In the genomic region with DNA sequence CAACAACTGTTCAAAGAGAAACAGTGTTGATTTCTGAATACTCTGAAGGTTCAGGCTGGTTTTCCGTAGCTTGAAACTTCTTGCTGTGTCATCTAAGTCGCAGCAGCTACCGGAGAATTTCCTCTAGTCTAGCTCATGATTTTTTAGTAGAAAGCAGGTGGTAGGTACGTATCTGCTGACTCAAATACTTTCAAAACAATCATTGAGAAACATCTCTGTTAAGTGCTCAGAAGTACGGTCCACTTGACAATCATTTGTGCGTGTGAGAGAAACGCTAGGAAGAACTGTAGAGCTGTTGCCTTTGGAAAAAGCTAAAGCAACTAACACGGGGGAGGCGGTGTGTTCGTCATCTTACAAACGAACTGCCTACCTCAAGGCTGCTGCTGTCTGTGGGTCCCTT, we compare ENCODE assay signal across 29 mouse cellular contexts. TPM values are rescaled to one million over a fixed set of nuclear protein-coding genes. Genes with fewer than 3 reads are reported as not detected.
A peak's percentile ranks its signal among the peaks of the same experiment; 100 is the strongest.
DNase-seq lines count a peak whose midpoint lies in the region; ATAC-seq and TF ChIP-seq lines count a peak whose summit lies in the region.
"Had no signal": no experiment of that assay in that cellular context is flagged by ENCODE, and none has a peak within 500 bp of the region (broad histone marks: within the 10 kb centered on the region; RNA-seq: fewer than 3 reads in every experiment).

No protein-coding gene starts in this region.

- no peak for ATAC-seq in CD4-positive, CD25-positive, alpha-beta regulatory T cell, adult 4 months
- no peak for ATAC-seq in lung, embryonic 15.5 days (ENCODE audit: borderline replicate concordance, extremely low read depth, low FRiP score, low TSS enrichment)
- no peak for ATAC-seq in liver, embryonic 15.5 days (ENCODE audit: insufficient read depth)
- ATAC-seq in megakaryocyte, adult 5-6 weeks (ENCODE audit: poor library complexity, severe bottlenecking), result 0 out of 2 replicates have a peak, but pooled peaks have one; percentile 3
- ATAC-seq in midbrain, embryonic 16.5 days, result no peak
- ATAC-seq: forebrain, embryonic 13.5 days; hindbrain, embryonic 16.5 days; intestine, embryonic 16.5 days had no signal

- H3K4me1 ChIP-seq in lung, embryonic 15.5 days, result peaks cover 12% of the 10 kb centered on the region
- 0 out of 2 replicates have a peak, but pooled peaks cover 2% of the 10 kb centered on the region for H3K4me1 ChIP-seq in lung, adult 2 months (ENCODE audit: control insufficient read depth, insufficient read depth, low read length)
- H3K4me1 ChIP-seq in liver, embryonic 15.5 days (replicated peaks), result peaks cover 15% of the 10 kb centered on the region
- no peaks in the 10 kb centered on the region for H3K4me1 ChIP-seq in midbrain, embryonic 16.5 days (ENCODE audit: control insufficient read depth, insufficient read depth, low read length)
- H3K4me1 ChIP-seq: embryonic facial prominence, embryonic 10.5 days; embryonic facial prominence, embryonic 15.5 days; forebrain, embryonic 13.5 days; limb, embryonic 12.5 days had no signal

- WGBS in lung, embryonic 15.5 days, result 62% methylated on average over 11 of the region's 11 CpGs
- WGBS in lung, adult 2 months, result 71% methylated on average over 11 of the region's 11 CpGs
- WGBS in liver, embryonic 15.5 days (ENCODE audit: insufficient replicate concordance), result 65% methylated on average over 11 of the region's 11 CpGs
- WGBS in midbrain, embryonic 16.5 days, result 89% methylated on average over 11 of the region's 11 CpGs

- H3K9me3 ChIP-seq in lung, embryonic 15.5 days, result no peaks in the 10 kb centered on the region
- H3K9me3 ChIP-seq in liver, embryonic 15.5 days (replicated peaks), result no peaks in the 10 kb centered on the region
- no peaks in the 10 kb centered on the region for H3K9me3 ChIP-seq in midbrain, embryonic 16.5 days (replicated peaks; ENCODE audit: control insufficient read depth, low read length, poor library complexity, severe bottlenecking)
- H3K9me3 ChIP-seq: embryonic facial prominence, embryonic 10.5 days; embryonic facial prominence, embryonic 15.5 days; forebrain, embryonic 13.5 days; heart, embryonic 10.5 days; heart, embryonic 15.5 days; limb, embryonic 12.5 days had no signal

- no peak overlapping the region for H3K4me2 ChIP-seq in lung, embryonic 15.5 days
- H3K4me2 ChIP-seq in liver, embryonic 15.5 days, result no peak overlapping the region
- H3K4me2 ChIP-seq in midbrain, embryonic 16.5 days (ENCODE audit: low read length), result no peak overlapping the region
- H3K4me2 ChIP-seq: embryonic facial prominence, embryonic 15.5 days; forebrain, embryonic 13.5 days; heart, embryonic 15.5 days; limb, embryonic 12.5 days had no signal

- TF ChIP-seq POLR2A in lung, adult 2 months (IDR thresholded peaks at IDR 0.05; ENCODE audit: borderline replicate concordance, extremely low read depth, low read depth, low read length), result no peak

- H3K27me3 ChIP-seq in lung, embryonic 15.5 days, result no peaks in the 10 kb centered on the region
- no peaks in the 10 kb centered on the region for H3K27me3 ChIP-seq in liver, embryonic 15.5 days
- no peaks in the 10 kb centered on the region for H3K27me3 ChIP-seq in midbrain, embryonic 16.5 days (ENCODE audit: control insufficient read depth, insufficient read depth, low read depth, low read length)
- H3K27me3 ChIP-seq: embryonic facial prominence, embryonic 15.5 days; forebrain, embryonic 13.5 days; heart, embryonic 15.5 days; limb, embryonic 12.5 days had no signal

- DNase-seq in CD4-positive, CD25-positive, alpha-beta regulatory T cell, adult 2 months (ENCODE audit: low read depth, low spot score), result peak; percentile 39
- no peak for DNase-seq in lung, adult 2 months
- DNase-seq in ovary, postnatal 14 days (ENCODE audit: low spot score), result no peak
- DNase-seq: adrenal gland, postnatal 36 days; cerebellum, adult 8-10 months; cerebellum, postnatal 25 days; gastrocnemius, postnatal 10 days; kidney, adult 8-10 months; kidney, postnatal 4 days; layer of hippocampus, postnatal 36 days; midbrain, embryonic 14.5 days; right cerebral cortex, adult 18-20 months; spleen, adult 18-20 months; thymus, postnatal 14 days had no signal

- H3K9ac ChIP-seq in lung, embryonic 15.5 days, result no peak overlapping the region
- H3K9ac ChIP-seq in liver, embryonic 15.5 days, result no peak overlapping the region
- H3K9ac ChIP-seq in midbrain, embryonic 16.5 days (ENCODE audit: low read depth, low read length), result no peak overlapping the region
- H3K9ac ChIP-seq: embryonic facial prominence, embryonic 15.5 days; forebrain, embryonic 13.5 days; heart, embryonic 15.5 days; limb, embryonic 12.5 days; liver, embryonic 14.5 days had no signal

- H3K36me3 ChIP-seq in lung, embryonic 15.5 days, result no peaks in the 10 kb centered on the region
- H3K36me3 ChIP-seq in liver, embryonic 15.5 days (replicated peaks), result no peaks in the 10 kb centered on the region
- H3K36me3 ChIP-seq in midbrain, embryonic 16.5 days (ENCODE audit: control insufficient read depth, insufficient read depth, low read length), result no peaks in the 10 kb centered on the region
- H3K36me3 ChIP-seq: embryonic facial prominence, embryonic 10.5 days; embryonic facial prominence, embryonic 15.5 days; heart, embryonic 10.5 days; heart, embryonic 15.5 days; limb, embryonic 12.5 days had no signal

- H3K27ac ChIP-seq in lung, embryonic 15.5 days, result peak overlapping the region; percentile 89
- 0 out of 2 replicates have a peak overlapping the region, but pooled peaks have one; percentile 48 for H3K27ac ChIP-seq in liver, embryonic 15.5 days (replicated peaks)
- H3K27ac ChIP-seq in midbrain, embryonic 16.5 days (ENCODE audit: low read length), result no peak overlapping the region
- H3K27ac ChIP-seq: embryonic facial prominence, embryonic 10.5 days; embryonic facial prominence, embryonic 15.5 days; forebrain, embryonic 13.5 days; heart, embryonic 10.5 days; heart, embryonic 15.5 days; kidney, postnatal 0 days; limb, embryonic 12.5 days; liver, embryonic 14.5 days had no signal

- no peak overlapping the region for H3K4me3 ChIP-seq in lung, embryonic 15.5 days
- no peak overlapping the region for H3K4me3 ChIP-seq in lung, adult 2 months (replicated peaks; ENCODE audit: extremely low read depth, low read depth, low read length)
- no peak overlapping the region for H3K4me3 ChIP-seq in liver, embryonic 15.5 days (replicated peaks)
- no peak overlapping the region for H3K4me3 ChIP-seq in midbrain, embryonic 16.5 days (ENCODE audit: low read depth, low read length)
- H3K4me3 ChIP-seq: embryonic facial prominence, embryonic 10.5 days; embryonic facial prominence, embryonic 15.5 days; forebrain, embryonic 13.5 days; heart, embryonic 10.5 days; heart, embryonic 15.5 days; limb, embryonic 12.5 days had no signal

- no peak for TF ChIP-seq CTCF in lung, adult 2 months (IDR thresholded peaks at IDR 0.05; ENCODE audit: insufficient read depth, low read length)

RNA-seq across cellular contexts. Expression of gene Rap1b, which starts 14.0 kb away (rescaled TPM):
- 10 to 100 TPM; 58.0 to 90.0 TPM for polyA plus RNA-seq in CD4-positive, CD25-positive, alpha-beta regulatory T cell, adult 4 months (2017; shearing (Covaris generic))
- 212 and 219 TPM in 2 replicates for polyA plus RNA-seq in lung, embryonic 15.5 days (2015; fragmentation: Nextera tagmentation; extraction: Ambion mirVana)
- polyA plus RNA-seq in lung, adult 2 months (2012; rRNA removed), result 57.1 and 71.7 TPM in 2 replicates
- 97.7 and 100 TPM in 2 replicates for polyA plus RNA-seq in liver, embryonic 15.5 days (2015; fragmentation: Nextera tagmentation; extraction: Ambion mirVana)
- 448 and 514 TPM in 2 replicates for total RNA-seq in megakaryocyte, adult 5-6 weeks (2015)
- total RNA-seq in megakaryocyte, adult 5-6 weeks (2017), result 174 and 218 TPM in 2 replicates
- polyA plus RNA-seq in midbrain, embryonic 16.5 days (2015; fragmentation: Nextera tagmentation; extraction: Ambion mirVana), result 171 and 179 TPM in 2 replicates
